Mouse (Mus musculus) gastrocnemius, postnatal 14 days (tissue): ENCODE results near the gene Scn5a. TPM values are rescaled to one million over a fixed set of nuclear protein-coding genes. Genes with fewer than 3 reads are reported as not detected.

Experiments
- total RNA-seq, 2 experiments: library from RNA; stranded (reverse); gene quantifications; 2 replicates each; pipeline ENCODE4 v1.2.3; 2021

Gene Scn5a
- total RNA-seq, 2 experiments from 2014 or later: 0.22 to 0.53 TPM

Other genes with a start within 250 kb of the Scn5a start
- gene Acaa1a, start 239.3 kb downstream of the Scn5a start, total RNA-seq: 10 to 100 TPM; 41.3 to 44.3 TPM
- 1 to 10 TPM; 7.0 to 7.5 TPM for gene Myd88, start 237.6 kb downstream of the Scn5a start, total RNA-seq
- under 1 TPM; 0.27 to 0.35 TPM for gene Xylb, start 221.6 kb downstream of the Scn5a start, total RNA-seq
- gene Slc22a14, start 213.5 kb downstream of the Scn5a start, total RNA-seq: not detected
- 1 to 10 TPM; 6.5 to 7.3 TPM for gene Acvr2b, start 176.9 kb downstream of the Scn5a start, total RNA-seq
- gene Exog, start 134.1 kb downstream of the Scn5a start, total RNA-seq: 1 to 10 TPM; 1.4 to 1.9 TPM
- gene Scn10a, start 140.3 kb upstream of the Scn5a start, total RNA-seq: not detected
- gene Scn11a, start 246.4 kb upstream of the Scn5a start, total RNA-seq: not detected